Mouse (Mus musculus) kidney, postnatal 25 days (tissue): ENCODE data around the gene Zan.
A peak's percentile ranks its signal among the peaks of the same experiment; 100 is the strongest.
"Not testable (repeated sequence)": the region's sequence is repeated elsewhere in the genome, so short reads cannot be mapped to it uniquely, and the experiment has no call there.

Source experiments
- DNase-seq, 2 experiments: peaks; one replicate each; pipeline ENCODE4 v3.0.0; 2021; ENCODE audit warnings: mixed read lengths in 2 of 2

Zan gene

DNA sequence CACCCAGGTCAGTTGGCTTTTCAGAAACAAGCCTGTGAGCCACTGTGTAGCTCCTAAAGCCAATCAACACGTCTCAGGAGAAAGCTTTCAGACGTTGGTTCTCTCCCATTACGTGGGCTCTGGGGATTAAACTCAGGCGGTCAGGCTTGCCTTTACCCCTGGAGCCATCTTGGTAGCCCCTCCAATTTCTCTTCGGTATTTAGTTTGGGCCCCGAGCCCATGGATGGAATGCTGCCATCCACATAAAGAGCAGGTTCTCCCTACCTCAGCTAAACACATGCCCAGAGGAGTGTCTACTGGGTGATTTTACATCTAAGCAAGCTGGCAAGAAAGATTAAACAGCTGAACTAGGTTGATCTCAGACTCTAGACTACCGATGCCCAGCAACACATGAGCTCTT lies 23.3 kb upstream of the Zan start:
- no peak for DNase-seq

DNA sequence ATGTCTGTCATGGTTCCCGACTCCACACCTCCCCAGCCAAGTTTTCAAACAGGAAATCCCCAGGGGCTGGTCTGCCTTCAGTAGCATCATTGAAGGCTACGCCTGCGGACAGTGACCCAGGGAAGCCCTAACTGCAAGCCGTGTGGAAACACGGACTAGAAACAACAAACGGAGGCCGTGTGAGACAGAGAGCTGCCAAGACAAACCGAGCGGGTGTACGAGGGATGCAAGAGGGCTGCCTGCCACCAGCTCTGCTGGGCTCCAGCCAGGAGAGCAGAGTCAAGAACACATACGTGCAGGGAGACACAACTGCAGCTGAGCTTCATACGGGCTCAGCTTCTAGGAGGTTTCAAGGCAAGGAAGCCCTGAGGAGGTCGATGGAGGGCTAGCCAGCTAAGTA lies 17.0 kb upstream of the Zan start:
- peak; percentile 15 to 64 for DNase-seq

GRCm38 (mm10) chr5:137491559-137491958 lies 14.7 kb upstream of the Zan start:
- peak; percentile 63 to 78 for DNase-seq

DNA sequence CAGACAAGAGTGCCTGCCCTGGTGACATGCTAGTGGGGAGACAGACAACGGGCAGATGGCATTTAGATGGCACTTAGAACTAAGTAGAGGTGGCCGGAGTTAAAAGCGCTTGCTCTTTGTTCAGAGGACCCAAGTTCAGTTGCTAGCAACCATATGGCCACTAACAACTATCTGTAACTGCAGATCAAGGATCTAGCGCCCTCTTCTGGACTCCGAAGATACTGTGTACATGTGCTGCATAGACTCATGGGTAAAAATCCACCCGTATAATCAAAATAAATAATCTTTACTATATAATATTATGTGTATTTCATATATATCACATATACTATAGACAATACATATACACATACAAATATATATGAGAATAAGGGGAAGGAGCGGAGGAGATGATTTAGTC lies 10.8 kb upstream of the Zan start:
- peak in 1 of 2 experiments; percentile 14 for DNase-seq

GRCm38 (mm10) chr5:137485851-137486155 lies 8.9 kb upstream of the Zan start:
- DNase-seq: no peak

GRCm38 (mm10) chr5:137485071-137485850 lies 8.4 kb upstream of the Zan start:
- DNase-seq: no peak

GRCm38 (mm10) chr5:137481897-137482296 lies 5.0 kb upstream of the Zan start:
- DNase-seq: peak; percentile 8 to 41

GRCm38 (mm10) chr5:137481138-137481537 lies 4.3 kb upstream of the Zan start:
- peak; percentile 84 to 91 for DNase-seq

GRCm38 (mm10) chr5:137474351-137474750 lies 2.5 kb downstream of the Zan start:
- no peak for DNase-seq

GRCm38 (mm10) chr5:137472252-137472904 lies 4.5 kb downstream of the Zan start:
- no peak for DNase-seq

- DNase-seq: no peak
Observed at GRCm38 (mm10) chr5:137466946-137467345, 9.9 kb downstream of the Zan start.

DNA sequence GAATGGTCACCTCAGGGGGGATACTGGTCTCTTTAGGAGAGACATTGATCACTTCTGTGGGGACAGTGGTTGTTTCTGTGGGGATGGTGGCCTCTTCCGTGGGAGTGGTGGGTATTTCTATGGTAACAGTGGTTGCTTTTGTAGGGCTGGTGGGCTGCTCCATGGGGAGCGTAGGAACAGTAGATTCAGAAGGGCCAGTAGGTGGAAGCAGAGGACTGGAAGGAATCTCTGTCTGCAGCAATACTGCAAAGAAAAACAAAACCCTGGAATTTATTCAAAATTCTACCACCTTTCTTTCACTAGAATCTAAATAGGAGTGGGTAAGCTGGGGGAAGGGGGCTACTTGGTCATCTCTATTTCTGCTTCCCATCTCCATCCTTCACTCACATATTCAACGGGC lies 11.8 kb downstream of the Zan start:
- DNase-seq: no peak

GRCm38 (mm10) chr5:137455866-137456591 lies 20.8 kb downstream of the Zan start:
- peak; percentile 43 to 70 for DNase-seq

GRCm38 (mm10) chr5:137455206-137455605 lies 21.7 kb downstream of the Zan start:
- no peak for DNase-seq

DNA sequence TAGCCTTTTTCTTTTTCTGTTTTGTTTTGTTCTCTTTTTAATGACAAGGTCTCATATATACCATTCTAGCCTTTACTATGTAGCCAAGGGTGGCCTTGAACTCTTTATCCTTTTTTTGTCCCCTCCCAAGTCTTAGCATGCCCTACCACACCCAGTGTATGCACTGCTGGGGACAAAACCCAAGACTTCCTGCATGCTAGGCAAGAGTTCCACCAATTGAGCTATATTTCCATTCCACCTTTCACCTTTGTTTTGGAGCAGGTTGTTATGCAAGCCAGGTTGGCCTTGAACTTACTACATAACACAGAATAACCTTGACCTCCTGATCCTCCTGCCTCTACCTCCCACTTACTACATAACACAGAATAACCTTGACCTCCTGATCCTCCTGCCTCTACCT lies 31.3 kb downstream of the Zan start:
- no peak for DNase-seq

DNA sequence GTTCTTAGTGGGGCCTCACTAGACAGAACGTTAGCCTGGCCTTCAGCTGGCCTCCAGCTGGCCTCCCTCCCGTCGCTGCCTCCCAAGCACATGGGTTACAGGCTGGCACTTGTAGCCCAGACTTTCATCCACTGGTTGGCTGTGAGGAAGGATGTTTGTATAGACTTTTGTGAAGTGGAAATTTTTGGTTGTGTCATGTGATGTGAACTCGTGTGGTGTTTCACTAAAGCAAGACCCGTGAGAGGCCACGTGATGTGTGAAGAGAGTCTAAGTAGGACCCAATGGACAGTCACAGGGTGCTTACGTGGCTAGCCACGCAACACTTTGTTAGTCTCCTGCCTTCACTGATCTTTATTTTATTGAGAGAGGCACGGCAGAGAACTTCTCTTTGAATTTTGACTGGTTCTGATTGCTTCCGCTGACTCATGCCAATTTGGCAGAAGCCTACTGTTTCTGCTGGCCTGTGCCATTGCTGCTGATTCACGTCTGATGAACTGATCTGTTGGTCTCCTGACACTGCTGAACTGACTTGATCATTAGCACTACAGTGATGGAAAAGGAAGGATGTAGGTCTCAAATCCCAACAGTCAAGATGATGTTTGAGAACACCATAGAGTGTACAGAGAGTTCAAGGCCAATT lies 36.5 kb downstream of the Zan start:
- no peak for DNase-seq

GRCm38 (mm10) chr5:137433889-137434288 lies 43.0 kb downstream of the Zan start:
- no peak for DNase-seq

DNA sequence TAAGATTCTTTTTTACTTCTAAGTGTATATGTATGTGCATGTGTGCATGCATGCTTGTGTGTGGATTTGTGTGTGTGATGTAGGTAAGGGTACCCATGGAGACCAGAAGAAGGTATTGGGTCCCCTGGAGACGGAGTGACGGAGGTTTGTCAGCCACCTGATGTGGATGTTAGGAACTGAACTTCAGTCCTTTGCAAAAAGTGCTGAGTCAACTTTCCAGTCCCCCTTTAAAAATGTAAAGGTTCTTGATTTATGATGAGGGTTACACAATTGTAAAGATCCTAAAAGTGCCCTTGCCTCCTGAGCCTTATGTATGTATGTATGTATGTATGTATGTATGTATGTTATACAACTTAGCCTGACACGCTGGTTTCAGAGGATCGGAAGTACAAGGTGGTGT lies 46.5 kb downstream of the Zan start:
- not testable (repeated sequence) for DNase-seq

DNA sequence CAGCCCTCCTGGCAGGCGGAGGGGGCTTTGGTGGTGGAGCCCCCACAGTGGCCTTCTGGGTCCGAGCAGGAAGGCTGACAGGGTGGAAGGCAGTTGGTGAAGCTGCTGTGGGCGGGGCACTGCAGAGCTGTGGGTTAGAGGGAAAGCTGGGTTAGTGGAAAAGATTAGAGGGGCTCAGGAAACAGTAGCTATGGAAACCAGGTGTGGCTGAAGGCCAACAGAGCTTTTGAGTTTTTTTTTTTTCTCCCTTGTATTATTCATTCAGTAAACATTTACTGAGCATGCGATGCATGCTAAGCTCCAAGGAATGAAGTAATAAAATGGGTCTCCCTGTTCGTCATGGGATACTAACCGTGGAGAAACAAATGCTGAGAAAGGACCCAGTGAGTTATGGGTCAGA lies 51.2 kb downstream of the Zan start:
- DNase-seq: no peak

DNA sequence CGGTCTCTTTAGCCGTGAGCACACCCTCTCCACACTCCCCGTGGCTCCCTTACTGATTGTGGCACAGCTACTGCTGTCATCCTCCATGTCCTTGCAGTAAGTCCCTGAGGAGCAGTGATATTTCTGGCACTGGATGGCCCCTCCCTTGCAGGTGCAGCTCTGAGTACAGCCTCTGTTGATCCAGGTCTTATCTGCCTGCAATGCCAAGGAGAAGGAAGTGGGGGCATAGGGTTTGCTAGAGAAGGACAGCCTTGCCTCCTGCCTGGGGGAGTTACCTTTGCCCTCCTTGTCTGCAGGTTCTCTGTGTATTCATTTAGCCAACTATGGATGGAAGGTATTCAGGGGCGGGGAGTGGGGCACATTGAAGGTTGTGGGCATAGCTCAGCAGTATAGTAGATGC lies 57.0 kb downstream of the Zan start:
- DNase-seq: no peak

DNA sequence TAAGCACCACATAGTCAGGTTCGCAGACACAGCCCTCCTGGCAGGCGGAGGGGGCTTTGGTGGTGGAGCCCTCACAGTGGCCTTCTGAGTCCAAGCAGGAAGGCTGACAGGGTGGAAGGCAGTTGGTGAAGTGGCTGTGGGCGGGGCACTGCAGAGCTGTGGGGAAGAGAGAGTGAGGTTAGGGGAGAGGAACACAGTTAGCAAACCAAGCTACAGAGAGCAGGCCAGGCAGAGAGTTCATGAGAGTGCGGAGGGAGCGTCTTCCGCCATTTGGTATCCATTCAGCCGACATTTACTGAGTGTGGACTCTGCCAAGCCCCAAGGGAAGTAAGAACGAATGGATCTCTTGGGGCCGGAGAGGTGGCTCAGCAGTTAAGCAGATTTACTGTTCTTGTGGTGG lies 57.8 kb downstream of the Zan start:
- peak; percentile 12 to 54 for DNase-seq

GRCm38 (mm10) chr5:137414253-137414652 lies 62.6 kb downstream of the Zan start:
- no peak for DNase-seq

DNA sequence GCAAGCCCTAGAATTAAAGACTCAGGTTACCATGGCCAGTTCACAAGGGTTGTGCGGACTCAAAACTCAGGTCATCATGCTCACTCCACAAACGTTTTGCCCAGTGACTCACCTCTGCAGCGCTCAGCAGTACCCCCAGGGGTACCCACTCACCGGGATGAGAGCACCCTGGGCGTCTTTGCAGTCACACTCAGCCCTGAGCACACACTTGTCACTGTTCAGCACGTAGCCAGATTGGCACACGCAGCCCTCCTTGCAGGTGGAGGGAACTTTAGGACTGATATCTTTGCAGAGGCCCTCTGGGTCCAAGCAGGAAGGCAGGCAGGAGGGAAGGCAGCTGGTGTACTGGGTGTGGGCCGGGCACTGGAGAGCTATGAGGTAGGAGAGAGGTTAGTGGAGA lies 65.6 kb downstream of the Zan start:
- DNase-seq: no peak

GRCm38 (mm10) chr5:137410549-137410948 lies 66.3 kb downstream of the Zan start:
- no peak for DNase-seq
